Mouse (Mus musculus) neural tube, embryonic 15.5 days (tissue): ENCODE measurements around the gene Cnr1. TPM values are rescaled to one million over a fixed set of nuclear protein-coding genes. Genes with fewer than 3 reads are reported as not detected.

Experiments
- ATAC-seq: fragments of 200-750 bp; cut with Nextera tagmentation; 2 replicates; pipeline ENCODE4 v1.8.0; 2017; ENCODE audit warnings: mild to moderate bottlenecking, moderate TSS enrichment, moderate library complexity; ENCODE audit not compliant: low FRiP score
- H3K27ac ChIP-seq: fragments of 300-500 bp; sonication (generic); replicated peaks from 2 replicates; pipeline ENCODE4 v1.5.1; 2015; ENCODE audit warnings: mild to moderate bottlenecking, inconsistent platforms
- H3K27me3 ChIP-seq: fragments of 300-500 bp; sonication (generic); replicated peaks from 2 replicates; pipeline ENCODE4 v1.6.1; 2015; ENCODE audit warnings: inconsistent platforms
- H3K36me3 ChIP-seq: fragments of 300-500 bp; sonication (generic); 2 replicates; pipeline ENCODE4 v1.6.1; 2015; ENCODE audit warnings: inconsistent platforms
- H3K4me1 ChIP-seq: fragments of 300-500 bp; sonication (generic); 2 replicates; pipeline ENCODE4 v1.6.1; 2015; ENCODE audit warnings: inconsistent platforms
- H3K4me2 ChIP-seq: fragments of 300-500 bp; sonication (generic); 2 replicates; pipeline ENCODE4 v1.6.1; 2015; ENCODE audit warnings: inconsistent platforms, mild to moderate bottlenecking, moderate library complexity
- H3K4me3 ChIP-seq: fragments of 300-500 bp; sonication (generic); replicated peaks from 2 replicates; pipeline ENCODE4 v1.5.1; 2015; ENCODE audit warnings: mild to moderate bottlenecking, inconsistent platforms
- H3K9ac ChIP-seq: fragments of 300-500 bp; sonication (generic); replicated peaks from 2 replicates; pipeline ENCODE4 v1.6.1; 2015; ENCODE audit warnings: mild to moderate bottlenecking, inconsistent platforms
- H3K9me3 ChIP-seq: fragments of 300-500 bp; sonication (generic); replicated peaks from 2 replicates; pipeline ENCODE4 v1.6.1; 2016; ENCODE audit warnings: inconsistent platforms
- WGBS: fragments of 180-500 bp; shearing (Covaris S2); methylation state at CpG from one replicate; pipeline ENCODE4 v1.1.7; 2015; ENCODE audit warnings: mixed read lengths; 5-methylcytosine and 5-hydroxymethylcytosine counted together
- polyA plus RNA-seq: library from polyadenylated mRNA; unstranded; fragments of >200 nt; fragmentation: Nextera tagmentation; extraction: Ambion mirVana; gene quantifications from 2 replicates; pipeline ENCODE4 v1.2.1, GENCODE M21; 2015

Cnr1 gene
- polyA plus RNA-seq, 1 experiment from 2014 or later: 52.5 TPM

DNA sequence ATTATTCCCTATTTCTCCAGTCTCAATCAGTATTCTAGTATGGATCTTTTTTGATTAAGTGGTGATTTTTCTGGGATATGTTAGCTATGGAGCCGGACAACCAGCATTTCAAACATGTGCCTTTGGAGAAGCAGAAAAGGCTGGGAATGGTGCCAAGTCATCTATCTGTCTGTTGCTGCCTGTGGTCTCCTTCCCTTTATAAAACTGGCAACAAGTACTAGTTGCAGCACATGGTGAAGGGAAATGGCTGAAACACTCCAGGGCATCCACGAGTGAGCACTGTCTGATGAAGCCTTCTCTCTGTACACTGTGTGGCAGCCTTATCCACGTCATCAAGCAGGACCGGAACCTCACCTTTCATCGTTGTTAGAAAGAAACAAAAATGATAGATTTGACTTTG lies 8.7 kb upstream of the Cnr1 start:
- H3K9ac ChIP-seq: no peak overlapping the region
- H3K27ac ChIP-seq: no peak overlapping the region
- H3K27me3 ChIP-seq: 0 out of 2 replicates have a peak, but pooled peaks cover 6% of the 10 kb centered on the region
- H3K4me3 ChIP-seq: no peak overlapping the region
- no peak overlapping the region for H3K4me2 ChIP-seq
- no peaks in the 10 kb centered on the region for H3K4me1 ChIP-seq
- ATAC-seq: no peak
- no peaks in the 10 kb centered on the region for H3K9me3 ChIP-seq
- 67% methylated on average over 5 of the region's 5 CpGs for WGBS
- H3K36me3 ChIP-seq: no peaks in the 10 kb centered on the region

DNA sequence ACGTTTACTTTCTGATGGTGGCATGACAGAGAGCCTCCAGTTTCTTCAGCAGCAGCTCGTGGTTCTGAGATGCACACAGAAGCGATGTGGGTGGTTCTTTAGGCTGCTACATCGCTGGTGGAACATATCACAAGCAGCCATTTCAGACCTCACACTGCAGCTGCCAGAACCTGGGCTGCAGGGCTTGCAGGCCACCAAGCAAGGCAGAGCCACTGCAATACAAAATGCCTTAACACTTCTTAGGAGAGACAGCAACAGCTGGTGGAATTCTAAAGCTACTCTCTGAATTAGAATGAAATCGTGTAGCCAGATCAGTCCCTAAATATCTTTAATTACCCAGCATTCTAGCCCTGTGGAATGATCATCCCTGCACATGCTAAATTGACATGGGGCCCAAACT lies 3.6 kb upstream of the Cnr1 start:
- Histone ChIP-seq H3K36me3 (no peaks in the 10 kb centered on the region), H3K9ac (no peak overlapping the region), H3K4me3 (no peak overlapping the region), H3K4me1 (peaks cover 19% of the 10 kb centered on the region), H3K9me3 (no peaks in the 10 kb centered on the region), H3K27me3 (peaks cover 11% of the 10 kb centered on the region; the same call in 1 of the 2 replicates), H3K27ac (no peak overlapping the region), H3K4me2 (no peak overlapping the region)
- no peak for ATAC-seq
- WGBS: 55% methylated on average over 5 of the region's 5 CpGs

GRCm38 (mm10) chr4:33923151-33923760 lies 1.1 kb upstream of the Cnr1 start:
- WGBS: 2% methylated on average over 19 of the region's 19 CpGs
- Histone ChIP-seq H3K9me3 (no peaks in the 10 kb centered on the region), H3K36me3 (no peaks in the 10 kb centered on the region), H3K27ac (peak overlapping the region; percentile 96), H3K4me1 (peaks cover 19% of the 10 kb centered on the region), H3K9ac (peak overlapping the region; percentile 90), H3K4me2 (peak overlapping the region; percentile 94), H3K27me3 (peaks cover 11% of the 10 kb centered on the region; the same call in 1 of the 2 replicates), H3K4me3 (peak overlapping the region; percentile 72)
- ATAC-seq: peak; percentile 29

- H3K36me3 ChIP-seq: no peaks in the 10 kb centered on the region
- peak overlapping the region; percentile 94 for H3K4me2 ChIP-seq
- H3K4me3 ChIP-seq: peak overlapping the region; percentile 72
- H3K4me1 ChIP-seq: peaks cover 19% of the 10 kb centered on the region
- peaks cover 11% of the 10 kb centered on the region; the same call in 1 of the 2 replicates for H3K27me3 ChIP-seq
- peak overlapping the region; percentile 90 for H3K9ac ChIP-seq
- no peaks in the 10 kb centered on the region for H3K9me3 ChIP-seq
- WGBS: under 1% methylated on average over 39 of the region's 55 CpGs
- H3K27ac ChIP-seq: peak overlapping the region; percentile 96
- peak; percentile 73 for ATAC-seq
These were observed 596 bp upstream of the Cnr1 start for GRCm38 (mm10) chr4:33923761-33924233.

- Histone ChIP-seq H3K4me3 (peak overlapping the region; percentile 72), H3K4me1 (peaks cover 19% of the 10 kb centered on the region), H3K36me3 (no peaks in the 10 kb centered on the region), H3K27me3 (peaks cover 8% of the 10 kb centered on the region; the same call in 1 of the 2 replicates), H3K9me3 (no peaks in the 10 kb centered on the region), H3K27ac (peak overlapping the region; percentile 96), H3K4me2 (peak overlapping the region; percentile 94), H3K9ac (peak overlapping the region; percentile 90)
- ATAC-seq: peak; percentile 73
- WGBS: 0% methylated on average over 11 of the region's 24 CpGs
These were observed 474 bp downstream of the Cnr1 start for GRCm38 (mm10) chr4:33924889-33925245.

DNA sequence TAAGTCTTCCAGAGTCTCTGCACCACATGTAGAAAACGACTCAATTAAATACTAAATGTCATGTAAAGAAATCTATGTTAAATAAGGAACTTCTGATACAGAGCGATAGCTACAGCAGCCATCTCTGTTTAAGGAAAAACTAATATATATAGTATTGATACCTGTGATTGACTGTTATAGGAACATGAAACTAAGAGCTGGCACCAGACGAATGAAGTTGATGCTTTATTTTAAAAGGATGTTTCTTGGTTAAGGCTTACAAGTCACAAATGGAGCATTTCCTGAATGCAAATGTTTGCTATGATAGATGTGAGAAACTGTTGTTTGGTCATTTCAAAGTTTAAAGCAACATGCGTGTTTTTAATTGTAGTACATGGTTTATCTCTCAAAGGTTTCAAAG lies 1.1 kb downstream of the Cnr1 start:
- H3K27ac ChIP-seq: peak overlapping the region; percentile 96
- H3K4me2 ChIP-seq: peak overlapping the region; percentile 94
- H3K36me3 ChIP-seq: no peaks in the 10 kb centered on the region
- 41% methylated on average over 4 of the region's 4 CpGs for WGBS
- no peaks in the 10 kb centered on the region for H3K9me3 ChIP-seq
- peak overlapping the region; percentile 72 for H3K4me3 ChIP-seq
- ATAC-seq: no peak
- H3K4me1 ChIP-seq: peaks cover 19% of the 10 kb centered on the region
- H3K27me3 ChIP-seq: peaks cover 8% of the 10 kb centered on the region; the same call in 1 of the 2 replicates
- peak overlapping the region; percentile 90 for H3K9ac ChIP-seq

DNA sequence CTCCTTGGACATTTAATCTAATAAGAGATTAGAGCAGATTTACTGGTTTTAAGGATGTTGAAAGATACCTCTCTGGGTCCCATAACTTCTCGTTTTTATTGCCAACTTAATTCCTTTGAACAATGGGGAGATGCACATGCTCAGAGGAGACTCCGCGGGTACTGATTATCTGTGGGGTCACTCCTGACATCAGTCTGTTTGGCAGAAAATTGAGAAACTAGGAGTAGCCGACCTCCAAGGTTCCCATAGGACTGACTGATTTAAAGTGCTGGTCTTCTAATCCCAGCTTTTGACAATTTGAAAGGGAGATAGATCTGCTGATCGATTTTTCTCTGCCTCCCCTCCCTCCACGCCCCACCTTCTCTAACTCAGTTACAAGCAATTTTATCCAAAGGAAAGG lies 1.6 kb downstream of the Cnr1 start:
- peak overlapping the region; percentile 94 for H3K4me2 ChIP-seq
- peaks cover 4% of the 10 kb centered on the region; the same call in 1 of the 2 replicates for H3K27me3 ChIP-seq
- H3K27ac ChIP-seq: peak overlapping the region; percentile 2
- 23% methylated on average over 6 of the region's 6 CpGs for WGBS
- peak overlapping the region; percentile 43 for H3K4me3 ChIP-seq
- H3K9me3 ChIP-seq: no peaks in the 10 kb centered on the region
- peaks cover 19% of the 10 kb centered on the region for H3K4me1 ChIP-seq
- H3K36me3 ChIP-seq: no peaks in the 10 kb centered on the region
- H3K9ac ChIP-seq: peak overlapping the region; percentile 21
- ATAC-seq: no peak

DNA sequence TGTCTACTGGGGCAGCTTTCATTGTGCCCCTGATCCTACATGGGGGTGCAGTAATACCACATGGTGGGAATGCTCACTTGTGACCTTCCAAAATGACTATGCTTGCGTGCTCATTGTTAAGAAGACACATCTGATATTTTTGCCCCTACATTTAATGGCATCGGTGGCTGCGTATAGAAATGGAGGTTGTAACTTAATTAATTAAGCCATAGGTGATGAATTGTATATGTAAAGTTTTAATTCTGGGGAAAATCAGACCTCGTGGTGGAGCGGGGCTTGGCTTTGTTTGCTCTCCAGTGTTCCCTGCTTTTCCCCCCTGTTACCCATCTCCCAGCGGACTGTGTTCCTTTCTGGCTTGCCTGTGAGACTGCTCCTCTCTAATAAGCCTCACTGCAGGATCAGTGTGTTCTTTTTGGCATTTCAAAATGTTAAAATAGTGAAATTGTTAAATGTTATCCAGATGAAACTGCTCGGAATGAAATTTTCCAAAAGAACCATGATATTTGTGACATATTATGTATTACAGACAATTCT lies 2.4 kb downstream of the Cnr1 start:
- H3K27me3 ChIP-seq: peaks cover 2% of the 10 kb centered on the region; the same call in 1 of the 2 replicates
- H3K4me2 ChIP-seq: peak overlapping the region; percentile 94
- peak overlapping the region; percentile 2 for H3K27ac ChIP-seq
- peaks cover 19% of the 10 kb centered on the region for H3K4me1 ChIP-seq
- peak overlapping the region; percentile 43 for H3K4me3 ChIP-seq
- peak overlapping the region; percentile 21 for H3K9ac ChIP-seq
- H3K9me3 ChIP-seq: no peaks in the 10 kb centered on the region
- H3K36me3 ChIP-seq: no peaks in the 10 kb centered on the region
- WGBS: 58% methylated on average over 7 of the region's 7 CpGs
- ATAC-seq: no peak

GRCm38 (mm10) chr4:33927644-33928043 lies 3.3 kb downstream of the Cnr1 start:
- WGBS: 84% methylated on average over 3 of the region's 3 CpGs

GRCm38 (mm10) chr4:33928450-33928849 lies 4.1 kb downstream of the Cnr1 start:
- 73% methylated on average over 1 of the region's 1 CpGs for WGBS
- no peaks in the 10 kb centered on the region for H3K27me3 ChIP-seq
- H3K27ac ChIP-seq: no peak overlapping the region
- ATAC-seq: no peak
- H3K9ac ChIP-seq: no peak overlapping the region
- H3K4me3 ChIP-seq: no peak overlapping the region
- H3K9me3 ChIP-seq: no peaks in the 10 kb centered on the region
- peak overlapping the region; percentile 23 for H3K4me2 ChIP-seq
- no peaks in the 10 kb centered on the region for H3K36me3 ChIP-seq
- H3K4me1 ChIP-seq: peaks cover 9% of the 10 kb centered on the region

More at GRCm38 (mm10) chr4:33927644-33928043, 3.3 kb downstream of the Cnr1 start:
- Histone ChIP-seq H3K27ac (no peak overlapping the region), H3K27me3 (no peaks in the 10 kb centered on the region), H3K4me2 (peak overlapping the region; percentile 94), H3K36me3 (no peaks in the 10 kb centered on the region), H3K9me3 (no peaks in the 10 kb centered on the region), H3K4me3 (peak overlapping the region; percentile 23), H3K4me1 (peaks cover 17% of the 10 kb centered on the region), H3K9ac (no peak overlapping the region)
- no peak for ATAC-seq

DNA sequence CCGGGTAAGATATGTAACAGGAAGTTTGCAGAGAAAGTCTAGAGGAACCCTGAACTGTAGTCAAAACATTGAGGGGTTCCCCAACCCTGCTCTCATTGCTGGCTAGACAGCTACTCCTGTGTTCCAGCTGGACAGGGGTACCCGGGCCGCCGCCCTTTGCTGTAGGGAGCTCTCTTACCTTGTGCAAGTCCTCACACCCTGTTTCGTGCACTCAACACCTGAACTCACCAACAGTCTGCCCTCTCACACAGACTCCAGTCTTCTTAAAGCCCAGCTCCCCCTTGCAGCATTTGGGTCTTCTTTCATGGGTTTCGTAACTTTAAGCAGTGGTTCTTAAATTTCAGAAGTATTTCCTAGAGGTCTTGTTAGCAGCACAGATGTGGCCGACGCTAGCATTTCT lies 7.0 kb downstream of the Cnr1 start:
- H3K9me3 ChIP-seq: no peaks in the 10 kb centered on the region
- ATAC-seq: no peak

GRCm38 (mm10) chr4:33941557-33941956 lies 17.2 kb downstream of the Cnr1 start:
- Histone ChIP-seq H3K36me3 (peaks cover 27% of the 10 kb centered on the region), H3K4me2 (no peak overlapping the region), H3K4me1 (no peaks in the 10 kb centered on the region), H3K27me3 (no peaks in the 10 kb centered on the region), H3K9ac (no peak overlapping the region), H3K4me3 (no peak overlapping the region), H3K27ac (no peak overlapping the region), H3K9me3 (no peaks in the 10 kb centered on the region)
- 25% methylated on average over 5 of the region's 5 CpGs for WGBS
- no peak for ATAC-seq

More for the DNA sequence above, 7.0 kb downstream of the Cnr1 start:
- H3K4me3 ChIP-seq: no peak overlapping the region
- no peaks in the 10 kb centered on the region for H3K4me1 ChIP-seq
- no peak overlapping the region for H3K9ac ChIP-seq
- no peak overlapping the region for H3K27ac ChIP-seq
- no peak overlapping the region for H3K4me2 ChIP-seq
- H3K27me3 ChIP-seq: no peaks in the 10 kb centered on the region
- no peaks in the 10 kb centered on the region for H3K36me3 ChIP-seq
- 88% methylated on average over 8 of the region's 8 CpGs for WGBS
